Mouse (Mus musculus): ENCODE results near the gene 1110017D15Rik.

Gene 1110017D15Rik

GRCm38 (mm10) chr4:41517233-41517632 lies at the start of gene 1110017D15Rik:
1110017D15Rik (minus strand) TSS chr4:41517333.
- DNase-seq (ENCODE audit: low spot score), result no peak

- peak; percentile 41 for DNase-seq (ENCODE audit: low spot score)
Measured at GRCm38 (mm10) chr4:41566123-41566522, 49.0 kb upstream of the 1110017D15Rik start.

- no peak for DNase-seq (ENCODE audit: low spot score)
Measured at GRCm38 (mm10) chr4:41563297-41563696, 46.2 kb upstream of the 1110017D15Rik start.

GRCm38 (mm10) chr4:41557092-41557491 lies 40.0 kb upstream of the 1110017D15Rik start:
- no peak for DNase-seq (ENCODE audit: low spot score)

- DNase-seq (ENCODE audit: low spot score), result no peak
Measured at GRCm38 (mm10) chr4:41556311-41556953, 39.3 kb upstream of the 1110017D15Rik start.

- DNase-seq (ENCODE audit: low spot score), result no peak
Measured at GRCm38 (mm10) chr4:41554994-41555663, 38.0 kb upstream of the 1110017D15Rik start.

GRCm38 (mm10) chr4:41553116-41553515 lies 36.0 kb upstream of the 1110017D15Rik start:
- no peak for DNase-seq (ENCODE audit: low spot score)

GRCm38 (mm10) chr4:41552529-41552928 lies 35.4 kb upstream of the 1110017D15Rik start:
- peak; percentile 73 for DNase-seq (ENCODE audit: low spot score)

GRCm38 (mm10) chr4:41547086-41547485 lies 30.0 kb upstream of the 1110017D15Rik start:
- no peak for DNase-seq (ENCODE audit: low spot score)

- no peak for DNase-seq (ENCODE audit: low spot score)
Measured at GRCm38 (mm10) chr4:41545985-41546384, 28.9 kb upstream of the 1110017D15Rik start.

GRCm38 (mm10) chr4:41542136-41542535 lies 25.0 kb upstream of the 1110017D15Rik start:
- DNase-seq (ENCODE audit: low spot score), result no peak

GRCm38 (mm10) chr4:41534866-41535265 lies 17.7 kb upstream of the 1110017D15Rik start:
- no peak for DNase-seq (ENCODE audit: low spot score)

GRCm38 (mm10) chr4:41532420-41532819 lies 15.3 kb upstream of the 1110017D15Rik start:
- no peak for DNase-seq (ENCODE audit: low spot score)

GRCm38 (mm10) chr4:41527996-41528395 lies 10.9 kb upstream of the 1110017D15Rik start:
- DNase-seq (ENCODE audit: low spot score), result no peak

- no peak for DNase-seq (ENCODE audit: low spot score)
Measured at GRCm38 (mm10) chr4:41527076-41527475, 9.9 kb upstream of the 1110017D15Rik start.

GRCm38 (mm10) chr4:41526553-41526952 lies 9.4 kb upstream of the 1110017D15Rik start:
- no peak for DNase-seq (ENCODE audit: low spot score)

- DNase-seq (ENCODE audit: low spot score), result no peak
Measured at GRCm38 (mm10) chr4:41524829-41525228, 7.7 kb upstream of the 1110017D15Rik start.

- no peak for DNase-seq (ENCODE audit: low spot score)
Measured at GRCm38 (mm10) chr4:41523839-41524238, 6.7 kb upstream of the 1110017D15Rik start.

GRCm38 (mm10) chr4:41522788-41523187 lies 5.7 kb upstream of the 1110017D15Rik start:
- no peak for DNase-seq (ENCODE audit: low spot score)

- DNase-seq (ENCODE audit: low spot score), result no peak
Measured at GRCm38 (mm10) chr4:41522136-41522535, 5.0 kb upstream of the 1110017D15Rik start.

GRCm38 (mm10) chr4:41520641-41521040 lies 3.5 kb upstream of the 1110017D15Rik start:
- DNase-seq (ENCODE audit: low spot score), result no peak

- DNase-seq (ENCODE audit: low spot score), result no peak
Measured at GRCm38 (mm10) chr4:41519195-41519594, 2.1 kb upstream of the 1110017D15Rik start.

GRCm38 (mm10) chr4:41518349-41518748 lies 1.2 kb upstream of the 1110017D15Rik start:
- DNase-seq (ENCODE audit: low spot score), result no peak

GRCm38 (mm10) chr4:41513714-41514113 lies 3.4 kb downstream of the 1110017D15Rik start:
- DNase-seq (ENCODE audit: low spot score), result no peak

All from left cerebral cortex, adult 11 months (tissue).